Mouse (Mus musculus): Measurements from ENCODE around the gene Zfp68. TPM values are rescaled to one million over a fixed set of nuclear protein-coding genes. Genes with fewer than 3 reads are reported as not detected.

Gene Zfp68
- total RNA-seq, 2 experiments from 2014 or later: 20.6 to 21.6 TPM

Small RNA genes within 50 kb of the gene (microRNA-seq; reads per million reads assigned to microRNA genes)
- 0 reads per million in 2 experiments for gene Gm24082 (ENCODE audit: borderline number of aligned reads in 2 of 2)

Other genes starting within 250 kb of the Zfp68 start
- gene Zfp157, start 178.3 kb downstream of the Zfp68 start, total RNA-seq (2021): 1 to 10 TPM; 4.9 to 5.4 TPM
- not detected for gene 1700123K08Rik, start 55.0 kb downstream of the Zfp68 start, total RNA-seq (2021)
- 1 to 10 TPM; 4.1 to 4.7 TPM for gene A430033K04Rik, start 3.1 kb upstream of the Zfp68 start, total RNA-seq (2021)
- gene Fam20c, start 134.8 kb upstream of the Zfp68 start, total RNA-seq (2021): 10 to 100 TPM; 10.3 to 12.5 TPM
- gene Gm5294, start 200.3 kb upstream of the Zfp68 start, total RNA-seq (2021): not detected